Mouse (Mus musculus) heart, embryonic 11.5 days (tissue): ENCODE measurements around the gene Gm20388. TPM values are rescaled to one million over a fixed set of nuclear protein-coding genes. Genes with fewer than 3 reads are reported as not detected.

Experiments
- ATAC-seq: fragments of 200-750 bp; cut with Nextera tagmentation; replicated peaks from 2 replicates; pipeline ENCODE4 v1.8.0; 2017; ENCODE audit warnings: moderate library complexity; ENCODE audit not compliant: insufficient number of reproducible peaks, low FRiP score, low TSS enrichment
- H3K27ac ChIP-seq: fragments of 300-500 bp; sonication (generic); 2 replicates; pipeline ENCODE4 v1.5.1; 2014; ENCODE audit warnings: mild to moderate bottlenecking, low read depth, low read length
- H3K27me3 ChIP-seq: fragments of 300-500 bp; sonication (generic); 2 replicates; pipeline ENCODE4 v1.6.1; 2014; ENCODE audit warnings: mild to moderate bottlenecking, low read length, mixed read lengths; ENCODE audit not compliant: control insufficient read depth, insufficient read depth
- H3K36me3 ChIP-seq: fragments of 300-500 bp; sonication (generic); 2 replicates; pipeline ENCODE4 v1.6.1; 2014; ENCODE audit warnings: mild to moderate bottlenecking, low read length, moderate library complexity, mixed read lengths; ENCODE audit not compliant: control insufficient read depth, insufficient read depth
- H3K4me1 ChIP-seq: fragments of 300-500 bp; sonication (generic); 2 replicates; pipeline ENCODE4 v1.6.1; 2014; ENCODE audit warnings: low read length; ENCODE audit not compliant: control insufficient read depth, insufficient read depth
- H3K4me2 ChIP-seq: fragments of 300-500 bp; sonication (generic); 2 replicates; pipeline ENCODE4 v1.6.1; 2014; ENCODE audit warnings: mild to moderate bottlenecking, moderate library complexity
- H3K4me3 ChIP-seq: fragments of 300-500 bp; sonication (generic); 2 replicates; pipeline ENCODE4 v1.5.1; 2014; ENCODE audit warnings: low read depth, low read length
- H3K9ac ChIP-seq: fragments of 300-500 bp; sonication (generic); 2 replicates; pipeline ENCODE4 v1.6.1; 2014; ENCODE audit warnings: mild to moderate bottlenecking, low read depth, low read length, moderate library complexity
- H3K9me3 ChIP-seq: fragments of 300-500 bp; sonication (generic); replicated peaks from 2 replicates; pipeline ENCODE4 v1.6.1; 2016; ENCODE audit warnings: low read length; ENCODE audit not compliant: control insufficient read depth
- WGBS: fragments of 180-500 bp; shearing (Covaris S2); extraction: QIAGEN DNeasy Blood & Tissue Kit; methylation state at CpG from one replicate; pipeline ENCODE4 v1.1.7; 2014; ENCODE audit not compliant: insufficient replicate concordance; 5-methylcytosine and 5-hydroxymethylcytosine counted together
- polyA plus RNA-seq: library from polyadenylated mRNA; unstranded; fragments of >200 nt; fragmentation: Nextera tagmentation; extraction: Ambion mirVana; gene quantifications from 2 replicates; pipeline ENCODE4 v1.2.1, GENCODE M21; 2014

Gene Gm20388
- polyA plus RNA-seq, 1 experiment from 2014 or later = 6.4 TPM

GRCm38 (mm10) chr8:124373753-124374152, 4463.1 kb downstream of the Gm20388 start:
- Histone ChIP-seq H3K4me2 (no peak overlapping the region), H3K4me1 (0 out of 2 replicates have a peak, but pooled peaks cover 2% of the 10 kb centered on the region), H3K9me3 (no peaks in the 10 kb centered on the region), H3K27ac (no peak overlapping the region), H3K27me3 (no peaks in the 10 kb centered on the region), H3K9ac (no peak overlapping the region), H3K4me3 (no peak overlapping the region), H3K36me3 (no peaks in the 10 kb centered on the region)
- ATAC-seq = no peak
- WGBS = 85% methylated on average over 5 of the region's 5 CpGs

- Histone ChIP-seq H3K4me2 (no peak overlapping the region), H3K27ac (no peak overlapping the region), H3K9ac (no peak overlapping the region), H3K4me3 (no peak overlapping the region), H3K27me3 (no peaks in the 10 kb centered on the region), H3K9me3 (no peaks in the 10 kb centered on the region), H3K36me3 (no peaks in the 10 kb centered on the region), H3K4me1 (0 out of 2 replicates have a peak, but pooled peaks cover 2% of the 10 kb centered on the region)
- 69% methylated on average over 6 of the region's 6 CpGs for WGBS
- ATAC-seq = no peak
These were observed 4464.5 kb downstream of the Gm20388 start for GRCm38 (mm10) chr8:124375168-124375567.

GRCm38 (mm10) chr8:124375727-124376126, 4465.1 kb downstream of the Gm20388 start:
- Histone ChIP-seq H3K27ac (no peak overlapping the region), H3K27me3 (no peaks in the 10 kb centered on the region), H3K9ac (no peak overlapping the region), H3K4me3 (no peak overlapping the region), H3K4me2 (no peak overlapping the region), H3K4me1 (0 out of 2 replicates have a peak, but pooled peaks cover 2% of the 10 kb centered on the region), H3K9me3 (no peaks in the 10 kb centered on the region), H3K36me3 (no peaks in the 10 kb centered on the region)
- no peak for ATAC-seq
- WGBS = 87% methylated on average over 9 of the region's 9 CpGs

GRCm38 (mm10) chr8:124376406-124376805, 4465.8 kb downstream of the Gm20388 start:
- Histone ChIP-seq H3K9ac (no peak overlapping the region), H3K36me3 (no peaks in the 10 kb centered on the region), H3K4me3 (no peak overlapping the region), H3K4me1 (0 out of 2 replicates have a peak, but pooled peaks cover 2% of the 10 kb centered on the region), H3K27me3 (no peaks in the 10 kb centered on the region), H3K27ac (no peak overlapping the region), H3K9me3 (no peaks in the 10 kb centered on the region), H3K4me2 (no peak overlapping the region)
- ATAC-seq = no peak
- WGBS = 89% methylated on average over 12 of the region's 12 CpGs

GRCm38 (mm10) chr8:124379289-124379688, 4468.6 kb downstream of the Gm20388 start:
- WGBS = 65% methylated on average over 6 of the region's 6 CpGs

GRCm38 (mm10) chr8:124382235-124382634, 4471.6 kb downstream of the Gm20388 start:
- H3K27me3 ChIP-seq = no peaks in the 10 kb centered on the region
- ATAC-seq = no peak
- H3K27ac ChIP-seq = no peak overlapping the region
- H3K36me3 ChIP-seq = no peaks in the 10 kb centered on the region
- no peak overlapping the region for H3K9ac ChIP-seq
- no peaks in the 10 kb centered on the region for H3K4me1 ChIP-seq
- 62% methylated on average over 10 of the region's 10 CpGs for WGBS
- no peaks in the 10 kb centered on the region for H3K9me3 ChIP-seq
- H3K4me2 ChIP-seq = no peak overlapping the region
- no peak overlapping the region for H3K4me3 ChIP-seq

More at GRCm38 (mm10) chr8:124379289-124379688, 4468.6 kb downstream of the Gm20388 start:
- Histone ChIP-seq H3K27me3 (no peaks in the 10 kb centered on the region), H3K4me1 (0 out of 2 replicates have a peak, but pooled peaks cover 2% of the 10 kb centered on the region), H3K36me3 (no peaks in the 10 kb centered on the region), H3K9me3 (no peaks in the 10 kb centered on the region), H3K4me3 (no peak overlapping the region), H3K9ac (no peak overlapping the region), H3K27ac (no peak overlapping the region), H3K4me2 (no peak overlapping the region)
- no peak for ATAC-seq

- H3K27ac ChIP-seq = no peak overlapping the region
- no peaks in the 10 kb centered on the region for H3K4me1 ChIP-seq
- H3K4me2 ChIP-seq = no peak overlapping the region
- no peaks in the 10 kb centered on the region for H3K27me3 ChIP-seq
- no peak overlapping the region for H3K9ac ChIP-seq
- 81% methylated on average over 19 of the region's 19 CpGs for WGBS
- no peaks in the 10 kb centered on the region for H3K9me3 ChIP-seq
- H3K36me3 ChIP-seq = no peaks in the 10 kb centered on the region
- H3K4me3 ChIP-seq = no peak overlapping the region
- no peak for ATAC-seq
These were observed 4473.7 kb downstream of the Gm20388 start for GRCm38 (mm10) chr8:124384336-124384735.

GRCm38 (mm10) chr8:124386225-124386899, 4475.7 kb downstream of the Gm20388 start:
- Histone ChIP-seq H3K9me3 (no peaks in the 10 kb centered on the region), H3K27me3 (no peaks in the 10 kb centered on the region), H3K27ac (no peak overlapping the region), H3K4me1 (no peaks in the 10 kb centered on the region), H3K36me3 (no peaks in the 10 kb centered on the region), H3K4me2 (no peak overlapping the region), H3K4me3 (no peak overlapping the region), H3K9ac (no peak overlapping the region)
- no peak for ATAC-seq
- WGBS = 81% methylated on average over 23 of the region's 23 CpGs

- Histone ChIP-seq H3K36me3 (no peaks in the 10 kb centered on the region), H3K27me3 (no peaks in the 10 kb centered on the region), H3K4me2 (no peak overlapping the region), H3K9ac (no peak overlapping the region), H3K9me3 (no peaks in the 10 kb centered on the region), H3K4me3 (no peak overlapping the region), H3K27ac (no peak overlapping the region), H3K4me1 (no peaks in the 10 kb centered on the region)
- WGBS = 79% methylated on average over 11 of the region's 11 CpGs
- no peak for ATAC-seq
These were observed 4478.9 kb downstream of the Gm20388 start for GRCm38 (mm10) chr8:124389495-124389894.
